Mouse (Mus musculus) mammary gland, adult 2 months (tissue): ENCODE results near the gene Olfr1006. TPM values are rescaled to one million over a fixed set of nuclear protein-coding genes. Genes with fewer than 3 reads are reported as not detected.

Experiments used
- polyA plus RNA-seq: library from polyadenylated mRNA; depleted of rRNA; stranded (reverse); fragments of >200 nt; gene quantifications from 2 replicates; pipeline ENCODE4 v1.2.3, GENCODE M21; 2012; ENCODE audit warnings: low replicate concordance; rRNA removed

The Olfr1006 gene
- not detected in 2 replicates for polyA plus RNA-seq

GRCm38 (mm10) chr2:85678667-85679066 is at the start of gene Olfr1006:
Olfr1006 (minus strand) TSS chr2:85678767.

GRCm38 (mm10) chr2:85715119-85715518 is 36.6 kb upstream of the Olfr1006 start, which contains the start of gene Olfr1009:
Olfr1009 (plus strand) TSS chr2:85715419.

GRCm38 (mm10) chr2:85689131-85689530 is 10.6 kb upstream of the Olfr1006 start, which contains the start of gene Olfr1008:
Olfr1008 (plus strand) TSS chr2:85689431.

GRCm38 (mm10) chr2:85664355-85664754 is 14.2 kb downstream of the Olfr1006 start, which contains the start of gene Olfr154:
Olfr154 (minus strand) TSS chr2:85664455.

GRCm38 (mm10) chr2:85650604-85651003 is 28.0 kb downstream of the Olfr1006 start, which contains the start of gene Olfr1002:
Olfr1002 (minus strand) TSS chr2:85650704.

Other genes with a start within 250 kb of the Olfr1006 start
- not detected in 2 replicates for gene Olfr994, start 242.3 kb downstream of the Olfr1006 start, polyA plus RNA-seq
- gene Olfr995, start 235.1 kb downstream of the Olfr1006 start, polyA plus RNA-seq = not detected in 2 replicates
- gene 4833423E24Rik, start 159.7 kb downstream of the Olfr1006 start, polyA plus RNA-seq = 0.43 TPM in 1 of 2 replicates, not detected in the other
- gene Olfr996, start 99.6 kb downstream of the Olfr1006 start, polyA plus RNA-seq = not detected in 2 replicates
- gene Olfr998, start 89.8 kb downstream of the Olfr1006 start, polyA plus RNA-seq = not detected in 2 replicates
- gene Olfr1000, start 66.9 kb downstream of the Olfr1006 start, polyA plus RNA-seq = not detected in 2 replicates
- not detected in 2 replicates for gene Olfr1002, start 28.1 kb downstream of the Olfr1006 start, polyA plus RNA-seq
- gene Olfr154, start 14.3 kb downstream of the Olfr1006 start, polyA plus RNA-seq = not detected in 2 replicates
- gene Olfr1008, start 10.7 kb upstream of the Olfr1006 start, polyA plus RNA-seq = not detected in 2 replicates
- not detected in 2 replicates for gene Olfr1009, start 36.7 kb upstream of the Olfr1006 start, polyA plus RNA-seq
- not detected in 2 replicates for gene Olfr1012, start 84.0 kb upstream of the Olfr1006 start, polyA plus RNA-seq
- gene Olfr1013, start 88.3 kb upstream of the Olfr1006 start, polyA plus RNA-seq = not detected in 2 replicates
- gene Olfr1014, start 93.9 kb upstream of the Olfr1006 start, polyA plus RNA-seq = not detected in 2 replicates
- gene Olfr1015, start 103.2 kb upstream of the Olfr1006 start, polyA plus RNA-seq = not detected in 2 replicates
- not detected in 2 replicates for gene Olfr1016, start 123.8 kb upstream of the Olfr1006 start, polyA plus RNA-seq
- gene Olfr1018, start 139.7 kb upstream of the Olfr1006 start, polyA plus RNA-seq = not detected in 2 replicates
- not detected in 2 replicates for gene Olfr1019, start 166.7 kb upstream of the Olfr1006 start, polyA plus RNA-seq
- gene Olfr1020, start 168.3 kb upstream of the Olfr1006 start, polyA plus RNA-seq = not detected in 2 replicates
- not detected in 2 replicates for gene Olfr1022, start 189.8 kb upstream of the Olfr1006 start, polyA plus RNA-seq
- not detected in 2 replicates for gene Olfr1023, start 206.9 kb upstream of the Olfr1006 start, polyA plus RNA-seq
- not detected in 2 replicates for gene Olfr1024, start 226.3 kb upstream of the Olfr1006 start, polyA plus RNA-seq
- gene Olfr1025-ps1, start 236.4 kb upstream of the Olfr1006 start, polyA plus RNA-seq = not detected in 2 replicates
- not detected in 2 replicates for gene Olfr1026, start 242.8 kb upstream of the Olfr1006 start, polyA plus RNA-seq